Mouse (Mus musculus): ENCODE measurements at regions not wholly inside any gene's neighbourhood (a gene's known extent, or its start where the extent isn't known, plus 50 kb on each side); places are given as distances from the start of the nearest gene placed in this dataset.

DNA sequence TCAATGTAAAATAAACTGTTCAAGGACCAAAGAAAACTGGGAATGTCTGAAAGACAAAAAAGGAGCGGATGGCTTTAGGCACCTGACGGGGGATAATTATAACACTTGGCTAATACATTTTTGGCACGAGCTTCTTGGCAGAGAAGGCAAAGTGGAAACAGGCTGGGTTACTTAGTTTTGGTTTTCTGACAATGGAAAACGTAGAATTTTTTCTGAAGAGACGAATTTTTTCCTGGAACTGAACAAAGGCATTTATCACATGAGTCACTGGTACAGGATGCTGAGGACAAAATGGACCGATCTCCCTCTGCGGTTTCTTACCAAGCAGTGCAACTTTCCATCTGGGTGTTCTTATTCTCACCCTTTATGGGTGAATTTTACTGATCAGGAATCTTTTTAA is 143.2 kb upstream of the Slit3 start:
- no peak for DNase-seq (ENCODE audit: low read depth, low spot score)

DNA sequence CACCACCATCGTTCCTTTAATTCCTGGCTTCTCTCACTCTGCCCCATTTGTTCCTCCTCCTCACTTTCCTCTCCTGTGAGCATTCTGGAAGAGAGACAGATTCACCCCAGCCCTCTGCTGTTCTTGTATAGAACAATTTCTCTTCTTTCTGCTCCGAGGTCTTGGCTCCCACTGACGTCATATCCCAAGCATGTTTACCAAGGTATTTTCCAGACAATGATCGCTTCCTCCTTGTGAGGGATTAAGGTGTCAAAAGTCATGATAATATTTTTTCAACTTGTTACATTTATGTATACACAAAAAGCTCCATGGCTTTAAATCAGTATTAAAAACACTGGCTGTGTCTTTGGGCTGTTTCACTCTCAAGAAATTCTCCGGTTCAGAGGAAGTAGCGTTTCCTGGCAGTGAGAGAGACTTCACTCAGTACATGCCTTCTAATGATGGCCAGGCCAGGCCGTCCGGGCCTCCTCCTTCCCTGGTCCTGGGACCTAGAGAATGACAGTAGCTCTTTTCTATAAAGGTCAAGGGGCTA is 142.4 kb upstream of the Spdl1 start:
- DNase-seq (ENCODE audit: low read depth, low spot score) = no peak

DNA sequence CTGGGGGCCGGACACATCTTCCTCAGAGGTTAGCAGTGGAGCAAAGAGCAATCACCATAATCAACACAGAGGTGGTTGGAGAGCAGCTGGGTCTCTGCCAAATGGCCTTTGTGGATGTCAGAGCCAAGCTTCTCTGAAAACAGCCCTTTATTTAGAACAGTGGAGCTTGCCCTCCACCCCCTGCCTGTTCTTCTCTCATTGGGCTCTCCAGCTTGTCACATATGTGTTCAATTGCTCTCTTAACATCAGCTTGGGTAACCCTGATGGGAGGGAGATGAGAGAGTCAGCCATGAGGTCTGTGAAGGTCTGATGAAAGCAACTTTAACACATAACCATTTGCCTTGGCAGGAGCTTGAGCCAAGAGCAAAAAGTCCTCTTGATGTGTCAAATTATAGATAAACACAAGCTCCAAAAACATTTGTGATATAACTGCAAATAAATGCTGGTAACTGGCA is 140.1 kb upstream of the Spdl1 start:
- DNase-seq (ENCODE audit: low read depth, low spot score) = no peak

DNA sequence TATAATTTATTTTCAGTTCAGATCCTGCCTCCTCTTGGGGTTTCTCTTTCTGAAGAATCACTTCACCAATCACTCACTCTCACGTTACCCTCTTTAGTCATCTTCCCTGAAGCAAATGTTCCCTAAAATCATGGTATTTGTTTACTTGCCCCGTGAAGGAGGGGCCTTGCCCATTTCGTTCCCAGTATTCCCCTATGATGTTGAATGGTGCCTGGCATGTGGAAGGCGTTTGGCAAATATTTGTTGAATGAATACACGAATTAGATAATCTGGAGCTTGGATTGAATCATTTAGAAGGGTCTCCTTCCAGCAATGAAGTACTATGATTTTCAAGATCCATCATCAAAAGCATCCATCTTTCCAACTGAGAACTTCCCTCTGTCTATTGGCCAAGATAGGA is 139.6 kb upstream of the Spdl1 start:
- DNase-seq (ENCODE audit: low read depth, low spot score) = no peak

DNA sequence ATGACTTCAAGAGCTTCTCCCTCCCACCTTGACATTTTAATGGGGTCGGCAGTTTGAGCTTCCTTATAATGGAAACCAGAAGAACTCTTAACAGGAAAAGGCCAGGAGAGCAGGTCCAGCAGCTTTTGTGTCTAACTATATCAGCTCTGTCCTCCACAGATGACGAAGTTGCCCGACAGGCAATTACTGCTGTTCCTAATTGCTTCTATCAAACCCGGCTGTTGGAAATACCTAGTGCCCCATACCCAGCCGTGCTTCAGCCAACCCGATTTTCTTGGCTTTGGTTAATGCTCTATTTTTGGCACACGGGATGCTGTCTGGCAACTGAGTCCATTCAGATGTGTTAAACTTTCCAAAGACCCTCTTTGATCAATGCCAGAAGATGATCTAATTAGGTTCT is 125.8 kb upstream of the Spdl1 start:
- no peak for DNase-seq (ENCODE audit: low read depth, low spot score)

DNA sequence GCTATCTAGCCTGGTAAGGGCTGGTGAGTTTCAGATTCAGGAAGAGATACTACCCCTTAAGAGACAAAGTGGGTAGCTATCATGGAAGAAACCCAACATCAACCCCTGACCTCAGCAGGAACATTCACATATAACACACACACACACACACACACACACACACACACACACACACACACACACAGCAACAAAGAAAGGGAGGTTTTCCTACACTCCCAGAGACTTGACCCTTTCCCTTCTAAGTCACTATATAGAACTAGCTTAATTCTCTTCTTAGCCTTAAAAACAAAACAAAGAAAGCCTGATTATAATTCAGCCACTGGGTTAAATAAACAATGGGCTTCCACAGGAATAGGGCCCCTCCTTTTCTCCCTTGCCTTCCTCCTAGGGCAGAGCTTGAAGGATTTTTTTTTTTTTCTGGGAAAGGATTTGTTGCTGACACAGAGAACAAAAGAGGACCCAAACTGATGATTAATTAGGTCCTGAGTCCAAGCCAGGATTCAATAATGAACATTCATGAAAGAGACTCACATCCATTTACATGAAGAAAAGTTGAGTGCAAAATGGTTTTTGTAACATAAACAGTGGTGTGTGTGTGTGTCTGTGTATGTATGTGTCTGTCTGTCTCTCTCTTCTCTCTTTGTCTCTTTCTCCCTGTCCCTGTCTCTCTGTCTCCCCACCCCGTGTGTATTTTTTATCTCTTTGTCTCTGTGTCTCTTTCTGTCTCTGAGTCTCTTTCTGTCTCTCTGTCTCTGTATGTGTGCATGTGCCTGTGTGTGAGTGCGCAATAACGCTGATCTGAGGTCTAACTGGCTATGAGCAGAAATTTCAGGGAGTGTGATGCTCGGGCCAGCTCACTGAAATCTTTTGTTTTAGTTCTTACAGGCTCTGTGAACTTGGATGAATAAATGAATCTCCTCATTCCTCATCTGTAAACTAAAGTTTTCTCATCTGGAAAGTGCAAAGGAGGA is 108.3 kb upstream of the Spdl1 start:
- peak; percentile 1 for DNase-seq (ENCODE audit: low read depth, low spot score)

DNA sequence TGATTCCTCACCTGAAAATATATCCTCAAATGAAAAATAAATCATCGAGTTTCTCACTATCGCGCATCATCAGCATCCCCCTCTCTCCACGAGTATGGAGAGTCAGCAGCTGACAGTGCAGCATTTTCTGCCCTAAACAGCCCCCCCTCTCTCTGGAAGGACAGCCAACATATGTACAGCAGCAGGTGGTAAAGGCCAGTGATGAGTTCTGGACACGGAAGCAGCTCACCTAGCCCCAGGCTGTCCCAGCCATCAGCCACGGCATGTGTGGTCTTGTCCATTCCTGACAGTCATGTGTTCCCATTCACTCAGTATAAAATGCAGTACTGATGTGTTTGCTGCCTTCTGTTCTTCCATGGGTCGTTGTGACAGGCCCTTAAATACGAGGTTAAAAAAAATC is 106.7 kb upstream of the Spdl1 start:
- no peak for DNase-seq (ENCODE audit: low read depth, low spot score)

DNA sequence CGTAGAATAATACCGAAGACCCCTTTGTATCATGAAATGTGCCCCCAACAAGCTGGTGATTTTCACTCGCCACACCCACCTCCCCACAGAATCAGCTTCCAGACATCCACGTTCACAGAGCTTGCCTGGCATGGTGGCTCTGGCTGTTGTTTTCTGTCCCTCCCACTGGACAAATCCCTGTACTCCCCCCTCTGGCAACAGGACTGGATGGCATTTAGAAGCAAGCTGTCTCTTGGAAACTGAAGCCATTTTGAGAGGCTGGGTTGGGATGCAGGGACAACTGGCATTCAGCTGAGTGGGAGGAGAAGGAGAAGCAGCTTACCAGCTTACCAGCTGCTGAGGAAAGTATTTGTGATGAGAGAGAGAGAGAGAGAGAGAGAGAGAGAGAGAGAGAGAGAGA is 105.6 kb upstream of the Spdl1 start:
- DNase-seq (ENCODE audit: low read depth, low spot score) = no peak

DNA sequence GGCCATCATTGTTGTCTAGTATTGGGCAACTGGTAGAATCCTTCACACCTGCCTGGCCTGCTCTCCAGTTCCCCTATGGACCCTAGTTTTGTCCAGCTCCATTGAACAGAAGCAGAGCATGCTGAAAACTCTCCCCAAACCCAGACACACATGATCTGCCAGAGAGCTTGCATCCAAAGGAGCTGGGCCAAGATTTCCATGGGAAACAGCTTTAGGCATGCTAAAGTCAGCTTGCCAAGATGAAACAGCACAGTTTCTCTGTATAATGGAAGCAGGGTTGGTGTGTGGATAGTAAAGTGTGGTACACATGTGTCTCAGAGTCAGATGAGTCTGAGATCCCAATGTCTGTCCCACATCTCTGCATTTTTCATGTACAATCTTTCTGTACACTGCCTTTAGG is 98.8 kb upstream of the Spdl1 start:
- DNase-seq (ENCODE audit: low read depth, low spot score) = no peak

DNA sequence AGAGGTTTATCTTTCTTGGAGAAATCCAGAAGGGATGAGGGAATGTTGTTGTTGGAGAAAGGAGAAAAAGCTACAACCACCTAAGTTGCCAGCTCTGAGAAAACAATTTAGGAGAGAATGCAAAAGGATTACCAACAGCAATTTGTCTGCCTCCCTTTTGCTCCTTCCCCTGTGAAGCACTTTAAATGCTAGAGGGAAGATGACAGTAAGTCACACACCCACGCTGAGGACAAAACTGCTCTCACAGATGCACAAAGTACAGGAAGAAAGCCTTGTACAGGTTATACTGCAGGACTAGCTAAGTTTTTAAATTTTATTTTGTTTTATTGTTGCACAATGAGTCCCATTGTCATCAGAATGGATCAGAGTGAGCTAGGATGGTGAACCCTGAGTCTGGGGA is 83.7 kb upstream of the Spdl1 start:
- DNase-seq (ENCODE audit: low read depth, low spot score) = no peak

DNA sequence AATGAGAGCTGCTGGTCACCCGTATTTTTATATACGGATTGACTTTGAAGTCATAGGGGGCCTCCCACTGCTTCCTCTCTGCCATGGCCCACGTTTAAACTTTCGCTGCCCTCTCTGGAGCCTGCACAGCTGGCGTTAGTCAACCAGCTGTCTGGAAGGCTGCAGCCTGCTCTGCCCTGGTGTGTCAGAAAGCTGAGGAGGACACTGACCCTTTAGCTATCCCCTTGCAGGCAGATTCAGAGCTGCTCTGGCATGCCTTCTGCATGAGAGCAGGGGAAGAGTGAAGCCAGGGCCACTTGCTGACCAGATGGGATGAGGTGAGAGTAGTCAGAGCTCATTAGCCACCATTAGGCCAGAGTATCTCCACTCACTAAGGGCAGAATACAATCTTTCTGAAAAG is 76.4 kb upstream of the Spdl1 start:
- DNase-seq (ENCODE audit: low read depth, low spot score) = no peak

DNA sequence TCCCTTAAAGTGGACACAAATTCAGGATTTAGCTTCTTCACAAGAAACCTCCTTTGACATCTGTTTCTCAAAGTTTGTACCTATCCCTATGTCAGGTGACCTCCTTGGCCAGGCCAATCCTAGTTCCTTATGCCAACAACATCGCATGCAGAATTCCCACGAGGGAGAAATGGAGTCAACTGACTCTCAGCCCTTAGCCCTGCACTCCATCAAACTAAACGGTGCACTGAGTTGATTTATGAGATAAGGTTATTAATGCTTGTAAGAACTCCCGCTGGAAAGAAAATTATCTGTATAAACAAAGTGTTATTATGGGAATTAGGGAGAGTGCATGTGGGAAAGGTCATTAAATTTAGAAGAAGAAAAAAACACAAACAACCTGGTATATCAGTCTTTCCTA is 70.8 kb upstream of the Spdl1 start:
- DNase-seq (ENCODE audit: low read depth, low spot score) = no peak

DNA sequence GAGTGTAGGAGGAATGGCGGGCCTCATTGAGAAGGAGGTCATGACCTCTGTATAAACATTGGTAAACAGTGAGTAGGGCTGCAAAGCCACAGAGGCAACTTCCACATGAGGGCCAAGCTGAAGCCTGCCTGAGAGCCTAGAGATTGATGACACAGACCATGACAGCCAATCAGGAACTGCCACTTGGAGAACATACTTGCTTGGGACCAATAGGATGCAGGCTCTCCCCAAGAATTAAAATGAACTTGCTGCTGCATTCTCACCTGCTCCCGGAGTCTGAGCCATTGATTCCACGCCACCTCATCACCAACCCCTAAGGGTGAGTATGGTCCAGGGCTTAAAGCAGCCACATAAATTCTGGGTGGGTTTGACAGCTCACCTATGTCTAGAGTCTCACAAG is 66.0 kb upstream of the Spdl1 start:
- no peak for DNase-seq (ENCODE audit: low read depth, low spot score)

DNA sequence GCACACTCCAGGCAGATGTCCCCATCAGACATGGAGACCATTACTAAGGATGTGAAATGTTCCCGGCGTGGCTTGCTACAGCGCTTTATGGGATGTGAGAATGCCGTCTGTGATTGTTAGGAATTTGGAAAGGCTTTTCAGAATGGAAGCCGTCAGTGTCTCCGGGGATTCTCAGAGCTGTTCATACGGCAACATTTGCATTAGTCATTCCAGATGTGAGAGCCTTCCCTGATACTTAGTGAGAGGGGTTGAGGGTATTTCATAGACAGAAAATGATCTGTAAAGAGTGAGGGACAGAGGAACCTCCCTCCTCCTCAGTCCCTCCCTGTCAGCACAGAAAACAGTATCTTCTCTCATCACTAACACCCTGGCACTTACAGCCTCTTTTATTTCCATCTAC is 62.2 kb upstream of the Spdl1 start:
- no peak for DNase-seq (ENCODE audit: low read depth, low spot score)

DNA sequence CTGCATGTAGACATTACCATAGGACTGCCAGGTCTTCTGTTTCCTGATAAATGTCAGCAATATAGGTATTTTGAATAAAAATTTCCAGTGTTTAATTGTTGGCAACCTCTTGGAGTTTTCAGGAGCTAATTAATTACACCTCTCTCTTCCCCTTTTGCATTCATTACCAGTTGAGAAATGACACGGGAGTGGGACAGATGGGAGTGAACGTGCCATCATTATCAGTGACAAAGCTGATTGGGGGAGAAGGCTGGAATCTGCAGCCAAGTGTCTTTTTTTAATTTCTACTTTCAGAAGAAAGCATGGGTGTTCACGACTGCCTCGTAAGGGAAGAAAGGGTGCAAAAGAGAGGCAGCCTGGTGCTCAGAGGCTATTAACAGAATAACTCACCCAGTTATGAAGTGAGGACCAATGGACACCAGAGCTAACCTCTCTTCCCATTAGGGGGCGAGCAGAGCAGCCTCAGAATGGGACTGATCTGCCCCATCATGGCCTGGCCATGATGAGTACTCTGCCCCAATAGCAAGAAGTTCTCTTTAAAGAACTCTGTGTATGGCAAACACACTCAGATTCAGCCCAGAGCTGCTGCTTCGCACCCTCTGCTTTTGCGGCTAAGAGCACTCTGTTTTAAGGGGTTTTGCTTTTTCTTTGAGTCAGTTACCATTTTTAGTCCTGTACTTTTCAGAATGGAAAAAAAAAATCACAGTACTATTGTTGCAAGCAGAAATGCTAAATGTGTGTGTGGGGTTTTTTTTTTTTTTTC is 55.1 kb upstream of the Spdl1 start:
- DNase-seq (ENCODE audit: low read depth, low spot score) = no peak

DNA sequence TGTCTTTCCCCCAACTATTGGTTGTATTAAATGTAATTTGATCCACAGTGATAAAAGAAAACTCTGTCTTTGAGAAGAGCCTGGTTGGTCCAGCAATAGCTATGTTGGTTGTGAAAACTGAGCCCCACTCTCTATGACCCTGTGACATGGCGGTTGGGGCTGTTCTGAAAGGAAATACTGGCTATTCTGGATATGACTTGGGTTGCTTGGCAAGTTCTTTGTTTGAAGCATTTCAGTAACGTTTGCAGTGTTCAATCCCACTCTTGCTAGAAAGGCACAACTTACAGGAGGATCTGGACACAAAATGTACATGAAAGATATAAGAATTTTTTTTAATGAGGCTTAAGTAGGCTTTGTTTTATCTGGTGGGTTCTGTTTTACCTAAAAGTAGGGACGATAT is 54.1 kb upstream of the Spdl1 start:
- DNase-seq (ENCODE audit: low read depth, low spot score) = no peak

Measured in retina, postnatal 7 days (tissue).